Mouse (Mus musculus) lung, embryonic 16.5 days (tissue): ENCODE data around the gene Phf21a. TPM values are rescaled to one million over a fixed set of nuclear protein-coding genes. Genes with fewer than 3 reads are reported as not detected.
"Not testable (repeated sequence)": the region's sequence is repeated elsewhere in the genome, so short reads cannot be mapped to it uniquely, and the experiment has no call there.

Experiments used
- ATAC-seq: fragments of 200-750 bp; cut with Nextera tagmentation; 2 replicates; pipeline ENCODE4 v1.8.0; 2017; ENCODE audit warnings: low read depth, mild to moderate bottlenecking, moderate library complexity
- H3K27ac ChIP-seq: fragments of 300-500 bp; sonication (generic); 2 replicates; pipeline ENCODE4 v1.5.1; 2014; ENCODE audit warnings: mild to moderate bottlenecking, control low read depth, low read length
- H3K27me3 ChIP-seq: fragments of 300-500 bp; sonication (generic); 2 replicates; pipeline ENCODE4 v1.6.1; 2014; ENCODE audit warnings: low read depth, low read length, mixed read lengths; ENCODE audit not compliant: control insufficient read depth, insufficient read depth
- H3K36me3 ChIP-seq: fragments of 300-500 bp; sonication (generic); 2 replicates; pipeline ENCODE4 v1.6.1; 2014; ENCODE audit warnings: low read length; ENCODE audit not compliant: control insufficient read depth, insufficient read depth
- H3K4me1 ChIP-seq: fragments of 300-500 bp; sonication (generic); replicated peaks from 2 replicates; pipeline ENCODE4 v1.6.1; 2014; ENCODE audit warnings: low read length, mixed read lengths; ENCODE audit not compliant: control insufficient read depth, insufficient read depth
- H3K4me2 ChIP-seq: fragments of 300-500 bp; sonication (generic); 2 replicates; pipeline ENCODE4 v1.6.1; 2014; ENCODE audit warnings: low read depth, low read length, control low read depth
- H3K4me3 ChIP-seq: fragments of 300-500 bp; sonication (generic); 2 replicates; pipeline ENCODE4 v1.5.1; 2014; ENCODE audit warnings: mild to moderate bottlenecking, low read length, control low read depth
- H3K9ac ChIP-seq: fragments of 300-500 bp; sonication (generic); 2 replicates; pipeline ENCODE4 v1.6.1; 2014; ENCODE audit warnings: low read length, control low read depth
- H3K9me3 ChIP-seq: fragments of 300-500 bp; sonication (generic); 2 replicates; pipeline ENCODE4 v1.6.1; 2016; ENCODE audit warnings: low read length; ENCODE audit not compliant: control insufficient read depth
- WGBS: fragments of 180-500 bp; shearing (Covaris S2); extraction: QIAGEN DNeasy Blood & Tissue Kit; methylation state at CpG from one replicate; pipeline ENCODE4 v1.1.7; 2014; 5-methylcytosine and 5-hydroxymethylcytosine counted together
- polyA plus RNA-seq: library from polyadenylated mRNA; unstranded; fragments of >200 nt; fragmentation: Nextera tagmentation; extraction: Ambion mirVana; gene quantifications from 2 replicates; pipeline ENCODE4 v1.2.1, GENCODE M21; 2015

Phf21a gene
- polyA plus RNA-seq, 1 experiment from 2014 or later: 31.4 TPM

DNA sequence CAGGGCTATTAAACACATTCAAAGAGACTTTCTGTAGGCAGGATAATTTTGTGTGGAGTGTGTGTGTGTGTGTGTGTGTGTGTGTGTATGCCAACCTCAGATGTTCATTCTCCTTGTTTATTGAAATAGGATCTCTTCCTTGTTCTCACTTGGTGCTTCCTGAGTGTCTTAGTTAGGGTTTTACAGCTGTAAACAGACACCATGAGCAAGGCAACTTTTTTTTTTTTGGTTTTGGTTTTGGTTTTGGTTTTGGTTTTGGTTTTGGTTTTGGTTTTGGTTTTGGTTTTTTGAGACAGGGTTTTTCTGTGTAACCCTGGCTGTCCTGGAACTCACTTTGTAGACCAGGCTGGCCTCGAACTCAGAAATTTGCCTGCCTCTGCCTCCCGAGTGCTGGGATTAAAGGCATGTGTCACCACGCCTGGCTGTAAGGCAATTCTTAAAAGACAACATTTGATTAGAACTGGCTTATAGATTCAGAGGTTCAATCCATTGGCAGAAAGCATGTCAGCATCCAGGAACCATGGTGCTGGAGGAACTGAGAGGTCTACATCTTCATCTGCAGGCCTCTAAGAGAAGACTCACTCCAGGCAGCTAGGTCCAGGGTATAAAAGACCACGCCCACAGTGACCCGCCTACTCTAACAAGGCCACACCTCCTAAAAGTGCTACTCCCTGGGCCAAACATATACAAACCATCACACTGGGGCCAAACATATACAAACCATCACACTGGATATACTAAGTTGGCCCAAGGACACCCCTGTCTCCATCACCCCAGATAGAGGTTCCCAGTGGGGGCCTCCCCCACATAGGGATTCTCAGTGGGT, 55.2 kb downstream of the Phf21a start:
- H3K4me3 ChIP-seq, H3K9me3 ChIP-seq, H3K9ac ChIP-seq, H3K36me3 ChIP-seq, H3K4me1 ChIP-seq, H3K27me3 ChIP-seq, H3K27ac ChIP-seq, H3K4me2 ChIP-seq: not testable (repeated sequence)
- 78% methylated on average over 5 of the region's 5 CpGs for WGBS
- ATAC-seq: 0 out of 2 replicates have a peak, but pooled peaks have one; percentile 12

DNA sequence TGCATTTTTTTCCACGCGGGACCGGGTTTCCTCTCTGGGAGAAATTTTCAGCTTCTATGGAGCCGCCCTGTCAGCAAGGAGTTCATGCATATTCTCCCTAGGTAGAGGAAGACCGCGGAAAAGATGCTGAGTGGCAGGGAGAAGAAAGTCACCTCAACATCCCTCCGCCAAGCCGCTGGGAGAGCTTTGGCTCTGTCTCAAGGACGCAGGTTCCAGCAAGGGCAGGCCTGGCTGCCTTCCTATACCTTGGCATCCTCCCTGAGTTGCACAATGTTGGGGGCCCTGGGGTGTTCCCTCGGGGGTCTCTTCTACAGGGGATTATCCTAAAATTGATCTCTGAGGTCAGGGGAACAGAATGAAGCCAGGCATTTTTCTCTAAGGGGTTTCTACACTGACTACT, 71.4 kb downstream of the Phf21a start:
- Histone ChIP-seq H3K27me3 (no peaks in the 10 kb centered on the region), H3K9ac (no peak overlapping the region), H3K4me2 (no peak overlapping the region), H3K9me3 (no peaks in the 10 kb centered on the region), H3K4me1 (no peaks in the 10 kb centered on the region), H3K4me3 (no peak overlapping the region), H3K36me3 (no peaks in the 10 kb centered on the region), H3K27ac (no peak overlapping the region)
- no peak for ATAC-seq
- WGBS: 60% methylated on average over 10 of the region's 10 CpGs

DNA sequence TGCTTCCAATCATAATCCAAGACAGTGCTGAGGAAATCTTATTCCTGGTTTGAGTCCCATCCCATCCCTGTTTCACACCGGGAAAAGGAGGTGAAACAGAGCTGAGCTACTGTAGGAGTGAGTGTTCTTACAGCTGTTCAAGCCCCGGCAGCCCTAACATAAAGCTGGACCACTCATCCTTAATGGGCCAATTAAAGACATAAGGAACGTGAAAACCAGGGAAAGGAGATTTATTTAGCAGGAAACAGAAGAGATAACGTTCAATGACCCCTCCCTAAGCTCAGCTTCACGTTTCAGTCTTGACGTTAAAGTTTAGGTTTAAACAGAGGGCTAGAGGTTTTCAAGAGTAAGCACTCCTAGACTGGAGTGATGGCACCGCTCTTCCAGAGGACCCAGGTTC, 74.0 kb downstream of the Phf21a start:
- 29% methylated on average over 7 of the region's 7 CpGs for WGBS
- H3K4me2 ChIP-seq: no peak overlapping the region
- no peak for ATAC-seq

DNA sequence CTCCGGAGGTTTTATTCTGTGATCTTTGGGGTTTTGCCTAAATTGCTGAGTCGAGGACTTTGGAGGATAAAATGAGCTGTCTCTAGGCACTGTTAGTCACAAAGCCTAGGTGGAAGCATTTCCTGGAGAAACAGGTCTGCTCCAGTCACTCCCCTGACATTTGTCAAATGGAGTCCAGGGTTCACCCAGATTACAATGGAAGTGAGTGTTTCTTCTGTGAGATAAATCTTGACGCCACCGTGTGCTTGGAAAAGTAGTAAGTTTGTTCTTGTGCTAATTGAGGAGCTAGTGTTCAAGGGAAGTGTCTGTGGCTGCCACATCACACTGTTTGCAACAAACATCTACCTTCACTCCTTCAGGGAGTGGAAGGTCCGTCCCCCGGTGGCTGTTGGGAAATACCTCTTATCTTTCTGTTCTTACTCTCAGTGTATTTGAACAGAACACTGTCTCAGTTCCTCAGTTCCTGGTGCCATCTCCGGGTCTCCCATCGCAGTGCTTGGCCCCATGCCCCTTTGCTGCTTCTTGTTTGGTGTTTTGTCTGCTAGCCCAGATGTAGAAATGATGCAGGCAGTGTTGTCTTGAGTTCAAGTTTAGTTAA, 78.2 kb downstream of the Phf21a start:
- Histone ChIP-seq H3K4me3 (no peak overlapping the region), H3K27ac (no peak overlapping the region), H3K27me3 (no peaks in the 10 kb centered on the region), H3K9ac (no peak overlapping the region), H3K4me2 (no peak overlapping the region), H3K36me3 (no peaks in the 10 kb centered on the region), H3K4me1 (no peaks in the 10 kb centered on the region), H3K9me3 (no peaks in the 10 kb centered on the region)
- 37% methylated on average over 8 of the region's 8 CpGs for WGBS
- ATAC-seq: no peak

More for the DNA sequence above, 74.0 kb downstream of the Phf21a start:
- Histone ChIP-seq H3K9ac (no peak overlapping the region), H3K36me3 (no peaks in the 10 kb centered on the region), H3K4me3 (no peak overlapping the region), H3K4me1 (no peaks in the 10 kb centered on the region), H3K27me3 (no peaks in the 10 kb centered on the region), H3K9me3 (no peaks in the 10 kb centered on the region), H3K27ac (no peak overlapping the region)

DNA sequence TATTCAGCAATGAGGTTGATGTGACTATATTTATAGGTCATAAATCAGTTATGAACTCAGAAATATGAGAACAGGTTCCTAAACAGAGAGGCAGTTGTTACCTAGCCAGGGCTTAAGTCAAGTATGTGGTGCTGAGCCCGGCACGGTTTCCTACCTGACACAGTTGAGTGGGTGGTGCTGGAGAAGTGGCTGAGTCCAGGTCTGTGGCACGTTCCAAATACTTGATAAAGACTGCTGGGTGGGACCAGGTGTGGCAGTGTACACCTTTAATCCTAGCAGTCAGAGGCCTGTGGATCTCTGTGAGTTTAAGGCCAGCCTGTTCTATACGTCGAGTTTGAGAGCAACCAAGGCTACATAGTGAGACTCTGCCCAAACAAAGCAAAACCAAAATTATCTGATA, 79.4 kb downstream of the Phf21a start:
- H3K4me3 ChIP-seq: no peak overlapping the region
- H3K4me2 ChIP-seq: no peak overlapping the region
- H3K9ac ChIP-seq: no peak overlapping the region
- H3K9me3 ChIP-seq: no peaks in the 10 kb centered on the region
- H3K36me3 ChIP-seq: no peaks in the 10 kb centered on the region
- WGBS: 63% methylated on average over 5 of the region's 5 CpGs
- no peak overlapping the region for H3K27ac ChIP-seq
- H3K4me1 ChIP-seq: no peaks in the 10 kb centered on the region
- no peaks in the 10 kb centered on the region for H3K27me3 ChIP-seq
- peak; percentile 81 for ATAC-seq

- H3K4me1 ChIP-seq: no peaks in the 10 kb centered on the region
- no peak for ATAC-seq
- no peaks in the 10 kb centered on the region for H3K9me3 ChIP-seq
- H3K9ac ChIP-seq: no peak overlapping the region
- H3K27ac ChIP-seq: no peak overlapping the region
- no peak overlapping the region for H3K4me3 ChIP-seq
- H3K36me3 ChIP-seq: no peaks in the 10 kb centered on the region
- no peak overlapping the region for H3K4me2 ChIP-seq
- H3K27me3 ChIP-seq: no peaks in the 10 kb centered on the region
- WGBS: 78% methylated on average over 4 of the region's 4 CpGs
Measured at GRCm38 (mm10) chr2:92173186-92173585, 80.3 kb downstream of the Phf21a start.

DNA sequence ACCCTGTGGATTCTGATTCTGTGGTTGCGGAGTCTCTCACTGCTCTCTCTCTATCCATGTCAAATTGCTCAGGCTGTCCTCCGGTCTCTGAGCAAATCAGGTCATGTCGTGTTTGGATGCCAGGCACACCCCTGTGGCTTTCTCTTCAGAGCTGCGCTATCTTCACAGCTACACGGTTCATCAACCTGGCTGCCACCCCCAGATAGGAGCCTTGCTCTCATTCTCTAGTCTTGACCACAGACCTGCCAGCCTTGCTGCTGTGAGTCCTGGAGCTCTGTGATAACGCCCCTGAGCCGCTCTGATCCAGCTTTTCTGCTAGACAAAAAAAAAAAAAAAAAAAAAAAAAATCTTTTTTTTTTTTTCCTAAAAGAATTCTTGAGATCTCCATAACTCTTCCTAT, 81.3 kb downstream of the Phf21a start:
- Histone ChIP-seq H3K4me2 (no peak overlapping the region), H3K9ac (no peak overlapping the region), H3K27ac (no peak overlapping the region), H3K36me3 (no peaks in the 10 kb centered on the region), H3K9me3 (no peaks in the 10 kb centered on the region), H3K4me3 (no peak overlapping the region), H3K4me1 (no peaks in the 10 kb centered on the region), H3K27me3 (no peaks in the 10 kb centered on the region)
- 68% methylated on average over 7 of the region's 7 CpGs for WGBS
- no peak for ATAC-seq

GRCm38 (mm10) chr2:92175002-92175401, 82.1 kb downstream of the Phf21a start:
- H3K27me3 ChIP-seq: no peaks in the 10 kb centered on the region
- ATAC-seq: no peak
- no peak overlapping the region for H3K9ac ChIP-seq
- no peaks in the 10 kb centered on the region for H3K4me1 ChIP-seq
- no peak overlapping the region for H3K27ac ChIP-seq
- no peak overlapping the region for H3K4me3 ChIP-seq
- H3K4me2 ChIP-seq: no peak overlapping the region
- H3K36me3 ChIP-seq: no peaks in the 10 kb centered on the region
- 82% methylated on average over 4 of the region's 4 CpGs for WGBS
- no peaks in the 10 kb centered on the region for H3K9me3 ChIP-seq

DNA sequence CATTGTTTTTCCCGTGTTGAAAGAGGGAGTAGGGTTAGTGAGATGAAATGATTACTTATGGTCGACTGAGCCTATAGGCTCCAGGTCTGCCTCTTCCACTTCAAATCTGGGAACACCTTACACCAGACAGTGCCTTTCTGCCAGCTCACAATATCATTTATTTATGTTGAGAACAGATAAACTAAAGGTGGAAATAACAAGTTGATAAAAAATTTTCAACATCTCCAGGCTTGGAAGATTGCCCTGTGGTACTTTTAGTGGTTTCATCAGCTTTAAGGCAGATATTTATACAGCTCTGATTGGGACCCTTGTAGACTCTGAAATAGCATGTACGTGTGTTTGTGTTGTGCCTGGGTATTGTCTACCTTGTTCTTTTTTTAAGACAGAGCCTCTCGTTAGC, 83.4 kb downstream of the Phf21a start:
- H3K4me3 ChIP-seq: no peak overlapping the region
- no peak overlapping the region for H3K9ac ChIP-seq
- no peaks in the 10 kb centered on the region for H3K36me3 ChIP-seq
- H3K9me3 ChIP-seq: no peaks in the 10 kb centered on the region
- no peak for ATAC-seq
- H3K27ac ChIP-seq: no peak overlapping the region
- no peak overlapping the region for H3K4me2 ChIP-seq
- no peaks in the 10 kb centered on the region for H3K4me1 ChIP-seq
- no peaks in the 10 kb centered on the region for H3K27me3 ChIP-seq
- 42% methylated on average over 4 of the region's 4 CpGs for WGBS
